Mouse (Mus musculus) left cerebral cortex, adult 6 months (tissue): ENCODE results near the gene Mkrn3. TPM values are rescaled to one million over a fixed set of nuclear protein-coding genes. Genes with fewer than 3 reads are reported as not detected.

ENCODE experiments used
- long read RNA-seq, 2 experiments: library from polyadenylated mRNA; unstranded; transcript quantifications; one replicate each; pipeline ENCODE4 v2.0.0; 2019 to 2020
- polyA plus RNA-seq: library from polyadenylated mRNA; unstranded; fragments of <200 nt; fragmentation: Nextera tagmentation; gene quantifications from 2 replicates; pipeline ENCODE4 v1.2.3, GENCODE M21; 2021

Gene Mkrn3
- polyA plus RNA-seq, result 0.77 and 0.79 TPM in 2 replicates
- long read RNA-seq, experiment 1, transcript Mkrn3-201 (1 exons, 2,547 nt), result major isoform, 16 of 16 reads
- long read RNA-seq, experiment 1, partial matches to known transcripts, result 0 of 16 reads
- long read RNA-seq, experiment 1, other reads (novel, unspliced or antisense), result 0 of 16 reads
- long read RNA-seq, experiment 2, result 0 reads

DNA sequence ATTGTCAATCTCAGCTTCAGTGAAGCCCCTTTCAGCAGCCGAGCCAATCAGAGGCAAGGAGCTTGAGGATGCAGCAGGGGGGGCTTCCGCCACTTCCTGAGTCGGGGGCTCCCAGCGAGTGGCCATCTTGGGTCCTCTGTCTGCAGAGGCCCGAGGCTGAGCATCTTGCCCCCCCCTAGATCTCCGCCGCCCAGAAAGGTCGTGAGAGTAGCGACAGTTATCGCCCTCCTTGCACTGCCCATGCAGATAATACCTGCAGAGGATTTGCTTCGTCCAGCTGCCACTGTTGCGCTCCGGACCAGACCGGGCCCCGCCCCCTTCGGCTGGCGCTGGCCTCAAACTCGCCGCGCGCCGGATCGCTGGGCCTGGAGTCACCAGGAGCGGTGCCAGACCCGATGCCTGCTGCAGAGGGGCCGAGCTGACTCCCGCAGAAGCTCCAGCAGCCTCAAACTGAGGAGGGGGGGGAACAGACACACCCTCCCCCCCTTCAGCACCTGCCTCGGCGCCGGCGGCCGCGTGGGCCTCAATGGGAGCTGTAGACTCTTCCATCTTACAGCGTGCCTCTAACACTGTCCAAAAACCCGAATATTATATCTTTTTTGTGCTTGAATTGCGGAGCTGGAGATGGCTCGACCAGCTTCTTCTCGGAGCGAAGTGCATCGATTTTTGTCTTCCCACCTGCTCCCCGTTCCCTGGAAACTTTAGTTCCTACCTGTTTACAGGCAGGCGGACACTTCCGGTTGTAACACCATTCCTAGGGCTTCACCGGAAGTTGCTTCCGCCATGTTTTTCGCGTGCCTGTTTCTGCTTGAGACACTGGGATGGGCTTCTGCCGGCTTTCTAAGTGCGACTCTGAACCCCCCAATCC lies at the start of gene Mkrn3:
TSS of gene Mkrn3 (minus strand) at position 647 of the 868 bp plus-strand sequence.

GRCm38 (mm10) chr7:62463878-62464755 lies 44.2 kb upstream of the Mkrn3 start, which contains the start of gene Peg12:
Peg12 (minus strand) TSS chr7:62464510.

DNA sequence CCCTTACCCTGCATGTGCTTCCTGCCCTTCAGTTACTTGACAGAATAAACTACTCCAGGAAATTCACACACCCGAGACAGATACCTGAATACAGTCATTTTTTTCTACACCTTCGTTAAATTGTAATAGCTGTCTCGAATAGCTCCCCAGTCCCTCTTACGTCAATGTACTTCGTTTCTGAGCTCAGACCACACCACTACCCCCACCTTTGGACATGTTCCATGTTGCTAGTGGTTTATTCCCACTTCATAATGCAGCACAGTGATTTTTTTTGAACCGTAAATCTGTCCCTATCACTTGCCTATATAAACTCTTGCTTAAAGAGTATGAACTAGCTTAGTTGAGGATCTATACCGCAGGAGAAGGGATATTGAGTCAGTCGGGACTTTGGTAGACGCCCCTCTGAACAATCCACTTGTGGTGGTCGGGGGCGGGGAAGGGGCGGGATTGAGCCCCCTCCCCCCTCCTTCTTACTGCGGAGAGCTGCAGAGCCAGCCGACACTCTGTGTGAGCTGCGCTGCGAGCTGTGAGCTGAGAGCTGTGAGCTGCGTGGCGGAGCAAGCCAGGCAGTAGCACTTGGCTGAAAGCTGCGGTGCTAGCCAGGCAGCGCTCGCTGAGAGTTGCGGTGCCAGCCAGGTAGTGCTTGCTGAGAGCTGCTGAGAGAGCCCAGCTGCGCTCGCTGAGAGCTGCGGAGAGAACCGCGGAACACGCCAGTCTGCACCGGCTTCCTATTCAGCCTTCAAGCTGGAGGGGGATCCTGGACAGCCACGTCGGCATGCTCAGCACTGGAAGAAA lies 43.2 kb downstream of the Mkrn3 start, which contains the start of gene Magel2:
TSS of gene Magel2 (plus strand) at position 501 of the 795 bp plus-strand sequence.

Other genes with a start within 250 kb of the Mkrn3 start
- gene Ndn, start 73.6 kb downstream of the Mkrn3 start, polyA plus RNA-seq, result 88.1 and 182 TPM in 2 replicates
- gene Magel2, start 43.1 kb downstream of the Mkrn3 start, polyA plus RNA-seq, result 0.26 and 0.28 TPM in 2 replicates
- gene Peg12, start 44.4 kb upstream of the Mkrn3 start, polyA plus RNA-seq, result 0.16 and 0.26 TPM in 2 replicates